Mouse (Mus musculus) hindbrain, embryonic 13.5 days (tissue): Measurements from ENCODE around the gene Etv5. TPM values are rescaled to one million over a fixed set of nuclear protein-coding genes. Genes with fewer than 3 reads are reported as not detected.
A peak's percentile ranks its signal among the peaks of the same experiment; 100 is the strongest.
"Not testable (repeated sequence)": the region's sequence is repeated elsewhere in the genome, so short reads cannot be mapped to it uniquely, and the experiment has no call there.

ENCODE experiments used
- ATAC-seq: fragments of 200-750 bp; cut with Nextera tagmentation; 2 replicates; pipeline ENCODE4 v1.8.0; 2017; ENCODE audit warnings: moderate TSS enrichment; ENCODE audit not compliant: low FRiP score
- H3K27ac ChIP-seq: fragments of 300-500 bp; sonication (generic); 2 replicates; pipeline ENCODE4 v1.5.1; 2015; ENCODE audit warnings: inconsistent platforms, mild to moderate bottlenecking, moderate library complexity
- H3K27me3 ChIP-seq: fragments of 300-500 bp; sonication (generic); 2 replicates; pipeline ENCODE4 v1.6.1; 2015; ENCODE audit warnings: mild to moderate bottlenecking, inconsistent platforms
- H3K36me3 ChIP-seq: fragments of 300-500 bp; sonication (generic); 2 replicates; pipeline ENCODE4 v1.6.1; 2015; ENCODE audit warnings: mild to moderate bottlenecking, inconsistent platforms
- H3K4me1 ChIP-seq: fragments of 300-500 bp; sonication (generic); replicated peaks from 2 replicates; pipeline ENCODE4 v1.6.1; 2015; ENCODE audit warnings: inconsistent platforms
- H3K4me2 ChIP-seq: fragments of 300-500 bp; sonication (generic); 2 replicates; pipeline ENCODE4 v1.6.1; 2015; ENCODE audit warnings: inconsistent platforms, mild to moderate bottlenecking, moderate library complexity
- H3K4me3 ChIP-seq: fragments of 300-500 bp; sonication (generic); 2 replicates; pipeline ENCODE4 v1.5.1; 2015; ENCODE audit warnings: mild to moderate bottlenecking, inconsistent platforms
- H3K9ac ChIP-seq: fragments of 300-500 bp; sonication (generic); 2 replicates; pipeline ENCODE4 v1.6.1; 2015; ENCODE audit warnings: mild to moderate bottlenecking, inconsistent platforms
- H3K9me3 ChIP-seq: fragments of 300-500 bp; sonication (generic); 2 replicates; pipeline ENCODE4 v1.6.1; 2016; ENCODE audit warnings: inconsistent platforms
- WGBS: fragments of 180-500 bp; shearing (Covaris S2); methylation state at CpG from one replicate; pipeline ENCODE4 v1.1.7; 2015; 5-methylcytosine and 5-hydroxymethylcytosine counted together
- polyA plus RNA-seq: library from polyadenylated mRNA; unstranded; fragments of >200 nt; fragmentation: Nextera tagmentation; extraction: Ambion mirVana; gene quantifications from 2 replicates; pipeline ENCODE4 v1.2.1, GENCODE M21; 2015

The Etv5 gene
- polyA plus RNA-seq, 1 experiment from 2014 or later: 18.9 TPM

DNA sequence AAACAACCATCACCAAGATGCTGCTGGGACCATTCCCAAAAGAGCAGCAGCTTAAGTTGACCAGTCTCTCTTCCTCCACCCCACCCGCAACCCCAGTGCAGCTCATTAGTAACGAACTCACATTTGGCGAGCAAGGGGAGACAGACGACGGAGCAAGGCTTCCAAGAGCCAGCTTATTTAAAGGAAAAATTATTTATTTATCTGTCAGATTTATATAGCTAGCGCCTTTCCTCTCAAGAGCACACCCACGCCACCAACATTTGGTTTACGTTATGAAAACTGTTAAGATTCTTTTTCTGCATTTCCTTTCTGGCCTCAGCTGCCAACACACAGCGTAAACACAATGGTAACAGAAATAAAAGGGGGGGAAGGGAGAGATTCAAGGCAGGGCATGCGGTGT, 34.0 kb downstream of the Etv5 start:
- H3K27me3 ChIP-seq: no peaks in the 10 kb centered on the region
- no peak overlapping the region for H3K27ac ChIP-seq
- H3K9me3 ChIP-seq: no peaks in the 10 kb centered on the region
- no peak overlapping the region for H3K4me2 ChIP-seq
- no peaks in the 10 kb centered on the region for H3K36me3 ChIP-seq
- WGBS: 82% methylated on average over 10 of the region's 10 CpGs
- no peak overlapping the region for H3K9ac ChIP-seq
- ATAC-seq: no peak
- H3K4me3 ChIP-seq: no peak overlapping the region
- peaks cover 2% of the 10 kb centered on the region; the same call in 1 of the 2 replicates for H3K4me1 ChIP-seq

- peaks cover 2% of the 10 kb centered on the region; the same call in 1 of the 2 replicates for H3K4me1 ChIP-seq
- H3K4me2 ChIP-seq: no peak overlapping the region
- H3K4me3 ChIP-seq: no peak overlapping the region
- no peaks in the 10 kb centered on the region for H3K9me3 ChIP-seq
- no peaks in the 10 kb centered on the region for H3K36me3 ChIP-seq
- 89% methylated on average over 4 of the region's 4 CpGs for WGBS
- ATAC-seq: no peak
- no peak overlapping the region for H3K27ac ChIP-seq
- no peaks in the 10 kb centered on the region for H3K27me3 ChIP-seq
- H3K9ac ChIP-seq: no peak overlapping the region
Observed at GRCm38 (mm10) chr16:22403715-22404114, 35.8 kb downstream of the Etv5 start.

- Histone ChIP-seq H3K9me3 (no peaks in the 10 kb centered on the region), H3K27ac (no peak overlapping the region), H3K4me1 (peaks cover 2% of the 10 kb centered on the region; the same call in 1 of the 2 replicates), H3K36me3 (no peaks in the 10 kb centered on the region), H3K27me3 (no peaks in the 10 kb centered on the region), H3K4me2 (no peak overlapping the region), H3K9ac (no peak overlapping the region), H3K4me3 (no peak overlapping the region)
- ATAC-seq: no peak
Observed at GRCm38 (mm10) chr16:22402600-22402999, 36.9 kb downstream of the Etv5 start.

DNA sequence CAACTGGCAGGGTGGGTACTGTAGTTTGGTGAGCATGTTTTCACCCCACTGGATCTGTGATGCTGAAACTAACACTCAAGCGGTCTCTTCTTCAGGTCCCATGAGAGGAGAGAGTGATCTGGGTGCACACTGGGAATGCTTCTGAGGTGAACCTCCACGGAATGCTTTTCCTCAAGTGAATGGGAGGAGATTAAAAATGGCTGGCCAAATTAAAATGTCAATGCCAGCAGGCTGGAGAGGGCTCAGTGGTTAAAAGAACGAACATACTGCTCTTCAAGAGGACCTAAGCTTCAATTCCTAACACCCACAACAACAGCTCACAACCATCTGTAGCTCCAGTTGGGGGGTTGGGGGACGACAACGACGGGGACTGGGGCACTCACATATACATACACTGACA, 39.3 kb downstream of the Etv5 start:
- no peak for ATAC-seq
- Histone ChIP-seq H3K4me2 (no peak overlapping the region), H3K36me3 (no peaks in the 10 kb centered on the region), H3K9ac (no peak overlapping the region), H3K4me3 (no peak overlapping the region), H3K27me3 (no peaks in the 10 kb centered on the region), H3K27ac (no peak overlapping the region), H3K9me3 (no peaks in the 10 kb centered on the region), H3K4me1 (no peaks in the 10 kb centered on the region)
- 85% methylated on average over 6 of the region's 6 CpGs for WGBS

DNA sequence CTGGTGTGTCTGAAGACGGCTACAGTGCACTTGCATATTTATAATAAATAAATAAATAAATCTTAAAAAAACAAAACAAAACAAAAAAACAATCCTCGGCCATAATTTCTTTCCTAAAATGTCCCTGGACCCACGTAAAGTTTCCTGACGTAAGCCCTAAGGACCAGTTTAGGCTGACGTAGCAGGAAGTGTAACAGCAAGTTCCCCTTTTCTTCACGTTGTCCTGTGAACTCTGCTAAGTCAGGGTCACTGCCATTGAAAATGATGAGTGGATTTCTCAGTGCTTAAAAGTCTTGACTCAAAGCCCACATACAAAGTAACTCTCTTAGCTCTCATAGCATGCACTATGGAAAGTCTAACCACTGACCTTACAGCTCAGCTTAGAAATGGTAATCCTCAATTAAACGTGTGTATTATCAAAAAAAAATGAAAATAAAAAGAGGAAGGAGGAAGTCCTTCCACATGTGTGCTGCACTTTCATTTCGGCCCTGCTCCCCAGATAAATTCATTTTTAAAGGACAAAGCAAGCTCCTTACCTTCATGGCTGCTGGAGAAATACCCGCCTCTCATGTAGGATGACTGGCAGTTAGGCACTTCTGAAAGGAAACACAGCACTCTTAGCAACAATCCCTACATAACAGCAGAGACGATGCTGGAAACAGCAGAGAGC, 40.6 kb downstream of the Etv5 start:
- ATAC-seq: no peak
- H3K4me1 ChIP-seq: no peaks in the 10 kb centered on the region
- H3K27ac ChIP-seq: no peak overlapping the region
- H3K36me3 ChIP-seq: no peaks in the 10 kb centered on the region
- H3K9me3 ChIP-seq: no peaks in the 10 kb centered on the region
- H3K27me3 ChIP-seq: no peaks in the 10 kb centered on the region
- no peak overlapping the region for H3K9ac ChIP-seq
- no peak overlapping the region for H3K4me3 ChIP-seq
- 89% methylated on average over 10 of the region's 10 CpGs for WGBS
- no peak overlapping the region for H3K4me2 ChIP-seq

GRCm38 (mm10) chr16:22398354-22398753, 41.2 kb downstream of the Etv5 start:
- Histone ChIP-seq H3K4me3 (no peak overlapping the region), H3K4me1 (no peaks in the 10 kb centered on the region), H3K27me3 (no peaks in the 10 kb centered on the region), H3K36me3 (no peaks in the 10 kb centered on the region), H3K9ac (no peak overlapping the region), H3K4me2 (no peak overlapping the region), H3K27ac (no peak overlapping the region), H3K9me3 (no peaks in the 10 kb centered on the region)
- 86% methylated on average over 11 of the region's 11 CpGs for WGBS
- no peak for ATAC-seq

DNA sequence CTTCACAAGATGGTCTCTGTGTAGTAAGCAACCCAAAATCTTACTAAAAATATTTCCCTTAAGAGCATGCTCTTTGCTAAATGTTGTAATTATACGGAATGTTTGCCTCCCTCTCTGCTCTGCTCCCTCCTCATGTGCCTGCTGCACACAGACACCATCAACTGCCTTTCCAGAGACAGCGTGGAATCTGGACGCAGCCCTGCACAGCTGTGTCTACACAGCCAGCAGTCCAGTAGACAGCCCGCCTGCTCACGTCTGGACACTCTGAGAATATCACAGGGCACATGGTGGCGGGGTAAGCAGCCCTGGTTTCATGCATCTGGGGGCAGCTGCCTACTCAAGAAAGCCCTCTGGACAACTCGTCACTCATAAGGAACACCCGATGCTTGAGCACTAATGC, 43.1 kb downstream of the Etv5 start:
- no peaks in the 10 kb centered on the region for H3K4me1 ChIP-seq
- no peak overlapping the region for H3K27ac ChIP-seq
- ATAC-seq: no peak
- H3K9me3 ChIP-seq: no peaks in the 10 kb centered on the region
- 82% methylated on average over 8 of the region's 8 CpGs for WGBS
- H3K27me3 ChIP-seq: no peaks in the 10 kb centered on the region
- H3K4me3 ChIP-seq: no peak overlapping the region
- H3K4me2 ChIP-seq: no peak overlapping the region
- no peaks in the 10 kb centered on the region for H3K36me3 ChIP-seq
- H3K9ac ChIP-seq: no peak overlapping the region

- no peak overlapping the region for H3K9ac ChIP-seq
- no peaks in the 10 kb centered on the region for H3K27me3 ChIP-seq
- no peak for ATAC-seq
- H3K4me1 ChIP-seq: no peaks in the 10 kb centered on the region
- H3K9me3 ChIP-seq: no peaks in the 10 kb centered on the region
- H3K36me3 ChIP-seq: no peaks in the 10 kb centered on the region
- H3K27ac ChIP-seq: no peak overlapping the region
- H3K4me3 ChIP-seq: no peak overlapping the region
- 85% methylated on average over 15 of the region's 15 CpGs for WGBS
- no peak overlapping the region for H3K4me2 ChIP-seq
Observed at GRCm38 (mm10) chr16:22395093-22395844, 44.2 kb downstream of the Etv5 start.

- H3K9me3 ChIP-seq: no peaks in the 10 kb centered on the region
- H3K36me3 ChIP-seq: no peaks in the 10 kb centered on the region
- no peak overlapping the region for H3K4me2 ChIP-seq
- H3K27me3 ChIP-seq: no peaks in the 10 kb centered on the region
- no peak overlapping the region for H3K9ac ChIP-seq
- peaks cover 11% of the 10 kb centered on the region; the same call in 1 of the 2 replicates for H3K4me1 ChIP-seq
- 0 out of 2 replicates have a peak, but pooled peaks have one; percentile 30 for ATAC-seq
- peak overlapping the region; percentile 30; the same call in 1 of the 2 replicates for H3K27ac ChIP-seq
- WGBS: 84% methylated on average over 9 of the region's 9 CpGs
- no peak overlapping the region for H3K4me3 ChIP-seq
Observed at GRCm38 (mm10) chr16:22390348-22390897, 49.1 kb downstream of the Etv5 start.

- no peaks in the 10 kb centered on the region for H3K9me3 ChIP-seq
- peak; percentile 52; the same call in 1 of the 2 replicates for ATAC-seq
- WGBS: 67% methylated on average over 13 of the region's 13 CpGs
- H3K27ac ChIP-seq: no peak overlapping the region
- no peak overlapping the region for H3K4me2 ChIP-seq
- H3K4me1 ChIP-seq: peaks cover 11% of the 10 kb centered on the region; the same call in 1 of the 2 replicates
- H3K36me3 ChIP-seq: no peaks in the 10 kb centered on the region
- no peak overlapping the region for H3K9ac ChIP-seq
- no peaks in the 10 kb centered on the region for H3K27me3 ChIP-seq
- H3K4me3 ChIP-seq: no peak overlapping the region
Observed at GRCm38 (mm10) chr16:22389146-22389911, 50.2 kb downstream of the Etv5 start.

DNA sequence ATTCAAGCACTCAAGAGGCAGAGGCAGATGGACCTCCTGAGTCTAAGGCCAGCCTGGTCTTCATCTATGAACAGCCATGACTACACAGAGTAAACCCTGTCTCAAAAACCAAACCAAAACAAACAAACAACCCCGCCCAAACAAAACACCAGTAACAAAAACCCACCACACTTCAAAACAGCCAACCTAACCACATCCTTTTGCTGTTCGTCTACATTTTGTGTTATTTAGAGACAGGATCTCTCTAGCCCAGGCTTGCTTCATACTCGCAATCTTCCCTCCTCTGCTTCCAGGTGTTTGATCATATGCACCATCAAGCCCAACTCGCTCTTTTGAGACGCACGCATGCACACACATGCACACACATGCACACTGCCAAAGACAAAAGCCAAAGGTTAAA, 51.8 kb downstream of the Etv5 start:
- Histone ChIP-seq H3K36me3 (no peaks in the 10 kb centered on the region), H3K4me3 (no peak overlapping the region), H3K9me3 (no peaks in the 10 kb centered on the region), H3K27ac (no peak overlapping the region), H3K4me1 (peaks cover 11% of the 10 kb centered on the region; the same call in 1 of the 2 replicates), H3K9ac (no peak overlapping the region), H3K4me2 (no peak overlapping the region), H3K27me3 (no peaks in the 10 kb centered on the region)
- ATAC-seq: no peak
- WGBS: 93% methylated on average over 6 of the region's 6 CpGs

DNA sequence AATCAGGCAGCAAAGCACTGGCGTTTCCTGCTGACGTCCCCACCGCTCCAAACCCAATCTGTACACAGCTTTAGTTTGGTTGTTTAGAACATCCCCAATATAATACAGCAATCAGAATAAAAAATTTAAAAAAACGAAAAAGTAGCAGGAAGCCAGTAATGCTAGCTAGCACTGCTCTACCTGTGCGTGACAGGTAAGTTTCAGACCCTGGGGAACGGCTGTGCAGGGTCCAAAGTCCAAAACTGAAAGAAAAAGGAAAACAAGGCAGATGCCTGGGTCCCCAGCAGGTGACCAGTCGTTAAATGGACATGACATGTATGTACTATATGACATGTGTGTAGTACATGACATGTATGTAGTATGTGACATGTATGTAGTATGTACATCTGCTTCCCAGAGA, 57.5 kb downstream of the Etv5 start:
- H3K9me3 ChIP-seq, H3K4me3 ChIP-seq, H3K36me3 ChIP-seq, H3K27me3 ChIP-seq, H3K27ac ChIP-seq, H3K4me1 ChIP-seq, H3K4me2 ChIP-seq, ATAC-seq, H3K9ac ChIP-seq: not testable (repeated sequence)
- 86% methylated on average over 6 of the region's 7 CpGs for WGBS
